Mouse (Mus musculus) MN1 (cell line): ENCODE measurements at regions not wholly inside any gene's neighbourhood (a gene's known extent, or its start where the extent isn't known, plus 50 kb on each side); places are given as distances from the start of the nearest gene placed in this dataset.
"Not testable (repeated sequence)": the region's sequence is repeated elsewhere in the genome, so short reads cannot be mapped to it uniquely, and the experiment has no call there.

ENCODE experiments used
- DNase-seq: peaks from one replicate; pipeline ENCODE4 v3.0.0-alpha.2; 2016; ENCODE audit warnings: low spot score

DNA sequence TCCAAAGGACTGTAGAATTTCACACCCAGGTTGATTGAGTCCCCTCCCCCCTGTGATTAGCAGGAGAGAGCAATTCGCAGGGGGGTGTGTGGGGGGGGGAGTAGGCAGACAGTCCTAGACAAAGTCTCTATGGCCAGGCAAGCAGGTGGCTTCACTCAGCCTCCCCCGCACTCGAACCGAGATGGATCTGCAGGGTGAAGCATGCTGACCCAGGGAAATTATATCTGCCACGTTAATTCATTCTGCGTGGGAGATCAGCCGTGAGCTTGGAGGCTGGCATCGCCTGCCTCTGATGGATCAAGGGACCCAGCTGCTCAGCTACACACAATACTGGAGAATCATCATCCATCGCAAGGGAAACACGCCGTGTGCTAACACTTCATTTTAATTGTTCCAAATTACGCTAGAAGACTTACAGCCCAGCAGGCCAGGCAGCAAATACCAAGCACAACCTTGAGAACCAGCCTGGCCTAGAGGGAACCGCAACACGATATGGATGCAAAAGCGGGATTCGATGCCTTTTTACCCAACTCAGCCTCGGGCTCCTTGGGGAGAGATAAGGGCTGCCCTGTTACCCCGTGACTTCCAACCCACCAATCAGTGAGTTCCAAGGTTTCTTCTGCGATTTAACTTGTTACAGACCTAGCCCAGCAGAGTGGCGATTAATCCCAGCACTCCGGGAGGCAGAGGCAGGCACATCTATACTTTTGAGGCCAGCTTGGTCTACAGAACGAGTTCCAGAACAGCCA is 137.7 kb upstream of the Top1 start:
- DNase-seq: no peak

DNA sequence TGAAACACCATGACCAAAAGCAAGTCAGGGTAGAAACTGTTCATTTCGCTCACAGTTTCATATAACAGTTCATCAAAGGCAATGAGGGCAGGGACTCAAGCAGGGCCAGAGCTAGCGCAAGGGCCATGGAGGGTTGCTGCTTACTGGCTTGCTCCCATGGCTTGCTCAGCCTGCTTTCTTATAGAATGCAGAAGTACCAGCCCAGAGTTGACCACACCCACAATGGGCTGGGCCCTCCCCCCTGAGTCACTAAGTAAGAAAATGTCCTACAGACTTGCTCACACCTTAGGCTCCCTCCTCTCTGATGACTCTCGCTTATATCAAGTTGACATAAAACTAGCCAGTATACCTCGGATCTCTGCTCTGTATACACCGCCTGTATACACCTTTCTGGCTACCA is 135.5 kb upstream of the Top1 start:
- no peak for DNase-seq

DNA sequence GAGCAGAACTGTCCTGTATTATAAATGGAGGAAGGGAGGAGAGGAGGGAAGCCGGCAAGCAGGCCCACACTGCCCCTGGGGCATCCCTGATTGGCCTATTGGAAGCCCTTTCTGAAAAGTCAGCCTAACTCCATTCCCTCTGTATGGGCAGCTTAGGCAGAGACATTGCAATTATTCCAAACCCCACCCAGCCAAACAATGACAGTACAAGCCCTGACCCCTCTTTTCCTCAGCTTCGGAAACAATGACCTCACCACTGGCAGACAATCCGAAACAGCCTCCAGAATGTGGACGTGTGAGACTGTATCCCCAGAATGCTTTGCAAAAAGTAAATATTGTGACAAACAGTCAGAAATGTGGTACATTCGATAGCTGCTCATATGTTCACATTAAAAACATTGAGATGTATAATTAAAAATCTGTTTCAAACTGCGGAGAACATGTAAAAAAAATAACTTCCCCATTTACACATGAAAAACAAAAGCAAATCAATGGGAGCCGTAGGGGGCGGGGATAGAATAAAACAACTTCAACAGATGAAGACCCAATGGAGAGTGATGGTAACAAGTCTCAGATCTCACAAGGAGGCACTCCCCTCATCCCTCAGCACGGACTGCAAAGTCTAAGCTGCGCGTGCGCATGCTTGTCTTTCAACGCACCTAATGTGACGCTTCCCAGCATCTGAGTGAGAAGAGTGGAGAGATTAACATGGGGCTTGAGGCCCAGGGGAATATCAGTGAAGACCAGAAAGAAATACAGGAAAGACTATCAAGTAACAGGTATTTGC is 134.9 kb upstream of the Top1 start:
- no peak for DNase-seq

DNA sequence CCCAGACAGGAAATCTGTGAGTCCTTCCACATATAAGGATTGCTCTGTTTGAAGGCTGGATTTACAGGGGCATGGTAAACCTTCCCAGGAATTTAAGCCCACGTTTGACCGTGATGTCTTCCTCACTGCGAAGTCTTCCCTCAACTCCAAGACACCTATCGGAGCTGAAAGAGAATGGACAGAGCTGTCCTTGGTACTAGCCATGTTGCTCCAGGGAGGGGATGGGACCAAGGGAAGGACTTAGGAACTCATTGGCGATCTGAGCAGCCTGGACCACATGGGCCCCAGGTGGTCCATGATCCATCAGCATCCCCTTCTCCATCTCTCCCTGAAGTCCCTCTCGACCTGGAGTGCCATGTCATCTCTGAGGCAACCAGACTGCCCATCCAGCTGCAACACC is 130.1 kb upstream of the Top1 start:
- no peak for DNase-seq

DNA sequence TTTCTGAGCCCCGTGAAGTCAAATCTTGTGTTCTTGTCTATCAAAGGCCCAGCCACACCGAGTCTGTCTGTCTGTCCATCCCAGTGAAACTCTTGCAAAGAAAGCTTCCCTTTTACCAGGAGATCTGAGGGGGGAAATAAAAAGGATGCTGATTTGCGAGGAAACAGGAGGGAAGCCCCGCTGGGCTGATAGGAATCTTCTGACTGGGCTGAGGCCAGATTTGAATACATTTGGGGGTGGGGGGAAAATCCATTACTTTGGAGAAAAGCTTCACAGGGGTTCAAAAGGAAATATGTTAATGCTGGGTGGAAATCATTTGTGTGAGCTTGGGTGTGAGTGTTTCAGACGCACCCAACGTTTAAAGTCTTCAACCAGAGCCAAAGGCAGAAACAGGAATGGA is 129.2 kb upstream of the Top1 start:
- no peak for DNase-seq

DNA sequence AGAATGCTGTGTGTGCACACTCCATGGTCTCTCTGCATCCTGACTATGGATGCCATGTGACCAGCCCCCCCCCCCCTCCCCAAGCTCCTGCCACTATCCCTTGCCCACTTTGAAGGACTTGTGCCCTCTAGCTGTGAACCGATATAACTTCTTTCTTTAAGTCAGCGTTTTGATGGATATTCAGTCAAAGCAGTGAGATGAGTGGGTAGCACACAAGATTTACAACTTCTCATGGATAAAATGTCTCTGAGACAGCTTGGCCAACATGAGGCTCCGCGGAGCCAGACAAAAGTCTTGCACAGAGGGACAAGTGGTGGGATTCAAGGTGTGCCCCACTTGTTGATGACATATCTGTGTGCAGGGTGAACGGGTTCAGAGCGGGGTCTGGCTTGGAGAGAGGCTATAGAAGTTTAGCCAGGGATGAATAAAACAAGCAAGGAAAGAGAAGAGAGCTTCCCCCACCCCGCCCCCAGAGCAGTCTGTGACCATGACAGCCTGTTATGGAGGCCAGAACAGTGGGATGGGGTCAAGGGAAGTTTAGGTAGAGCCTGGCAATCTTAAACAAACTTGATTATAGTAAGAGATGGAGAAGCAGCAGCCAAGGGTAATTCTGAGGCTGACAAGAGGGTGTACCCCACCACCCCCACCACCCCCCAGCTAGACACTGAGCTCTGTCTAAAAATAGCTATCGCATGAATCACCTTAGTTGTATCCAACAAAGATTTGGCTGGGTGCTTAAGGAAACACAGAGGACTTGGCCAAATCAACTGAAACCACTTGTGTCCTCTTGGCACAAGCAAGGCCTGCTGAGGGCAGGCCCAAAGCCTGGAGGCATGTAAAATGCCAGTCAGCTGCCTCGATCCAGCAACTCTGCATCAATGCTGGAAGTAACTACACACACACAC is 120.1 kb upstream of the Top1 start:
- DNase-seq: no peak

DNA sequence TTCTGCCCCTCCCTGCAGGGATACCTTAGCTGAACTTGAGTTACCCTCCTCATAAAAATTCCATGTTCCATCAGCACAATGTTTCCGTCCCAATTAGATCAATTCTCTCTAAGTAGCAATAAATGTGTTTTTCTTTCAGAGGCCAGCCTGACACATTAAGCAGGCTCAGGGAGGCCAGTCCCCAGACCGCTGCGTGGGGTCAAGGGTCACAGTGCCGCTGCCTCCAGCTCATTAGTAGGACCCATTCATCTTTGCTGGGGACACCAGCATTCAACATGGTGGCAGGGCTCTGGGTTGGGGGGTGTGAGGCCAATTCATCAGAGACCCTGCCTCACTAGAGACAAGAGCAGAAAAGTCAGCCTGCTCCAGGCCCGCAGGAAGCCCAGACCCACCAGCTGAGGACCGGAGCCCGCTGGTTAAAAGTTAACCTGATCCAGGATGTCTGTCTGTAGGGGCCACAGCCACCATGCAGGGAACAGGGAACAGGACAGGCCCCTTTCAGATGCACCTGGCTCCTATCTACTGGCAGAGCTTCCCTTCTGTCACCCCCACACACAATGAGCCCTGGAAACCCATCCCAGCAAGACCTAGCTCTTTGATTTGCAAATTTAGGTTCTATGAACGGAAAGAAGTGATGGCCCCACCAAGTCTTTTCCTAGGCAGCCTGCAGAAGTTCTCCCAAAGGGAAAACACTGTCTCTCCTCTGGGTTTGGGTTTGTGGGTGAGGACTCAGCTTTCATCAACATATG is 119.1 kb upstream of the Top1 start:
- DNase-seq: no peak

DNA sequence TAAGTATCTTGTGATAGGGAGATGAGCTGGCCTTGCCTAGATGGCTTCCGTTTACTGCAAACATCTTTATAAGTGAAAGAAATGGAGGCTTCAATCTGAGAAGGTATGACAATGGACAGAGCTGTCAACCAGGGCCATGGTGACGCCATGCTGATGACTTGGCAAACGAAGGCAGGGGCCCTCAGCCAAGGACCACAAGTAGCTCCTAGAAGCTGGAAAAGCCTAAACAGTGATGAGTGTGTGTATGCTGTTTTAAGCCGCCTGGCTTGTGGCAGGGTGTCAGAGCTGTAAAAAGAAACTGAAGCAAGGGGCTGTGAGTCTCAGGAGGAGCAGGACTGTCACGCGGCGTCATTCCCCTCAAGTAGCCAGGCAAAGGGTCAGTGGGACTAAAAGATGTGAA is 116.4 kb upstream of the Top1 start:
- DNase-seq: peak; percentile 21

DNA sequence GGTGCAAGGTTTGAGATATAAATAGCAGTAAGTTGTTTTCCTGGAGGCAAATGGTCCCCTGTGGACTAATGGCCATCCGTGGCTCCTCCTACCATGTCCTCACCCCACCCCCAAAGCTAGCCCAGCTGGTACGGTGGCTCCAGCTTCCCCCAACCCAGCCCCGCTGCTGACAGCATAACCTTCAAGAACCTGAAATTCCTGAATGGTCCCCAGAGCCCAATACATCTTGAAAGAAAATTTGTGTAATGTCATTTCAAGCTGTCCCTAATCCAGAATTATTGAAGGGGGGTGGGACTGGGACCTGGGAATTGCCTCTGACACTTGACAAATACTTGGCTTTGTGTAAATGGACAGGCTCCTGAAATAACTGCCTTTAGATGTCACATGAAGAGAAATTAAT is 115.3 kb upstream of the Top1 start:
- DNase-seq: no peak

DNA sequence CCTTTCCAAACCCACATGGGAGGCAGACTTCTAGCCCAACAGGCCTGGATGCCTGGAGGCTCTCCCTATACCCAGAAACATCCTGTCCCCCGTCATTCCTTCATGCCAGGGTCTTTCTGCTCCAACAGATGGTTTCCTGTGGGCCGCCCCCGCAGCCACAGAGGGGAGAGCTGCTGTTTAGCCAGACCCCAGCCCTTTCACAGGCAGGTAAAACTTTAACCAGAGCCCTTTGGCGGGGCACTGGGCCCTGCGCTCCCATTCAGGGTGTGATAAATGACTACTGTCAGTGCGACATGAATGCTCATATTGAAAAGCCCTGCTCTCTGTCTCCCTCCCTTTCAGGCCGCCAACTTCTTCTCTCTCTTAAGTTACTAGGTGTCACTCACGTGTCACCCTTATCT is 108.4 kb upstream of the Top1 start:
- no peak for DNase-seq

DNA sequence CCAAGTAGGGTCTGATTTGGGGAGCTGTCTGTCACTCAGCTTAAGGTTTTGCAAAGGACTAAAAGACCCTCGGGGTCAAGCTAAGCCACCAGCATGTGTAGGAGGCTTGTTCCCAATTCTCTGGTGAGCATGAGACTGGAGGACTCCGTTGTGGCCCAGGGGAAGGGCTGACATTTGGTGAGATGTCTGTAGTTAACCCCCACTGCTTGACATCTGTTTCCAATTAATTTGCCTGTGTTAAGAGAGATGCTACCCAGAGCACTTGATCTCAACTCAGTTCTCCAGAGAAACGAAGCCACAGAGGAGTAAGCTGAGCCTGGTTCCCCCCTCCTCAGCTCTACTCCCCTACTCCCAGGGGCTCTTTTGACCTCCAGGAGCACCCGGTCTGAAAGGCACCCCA is 100.2 kb upstream of the Top1 start:
- peak; percentile 36 for DNase-seq

DNA sequence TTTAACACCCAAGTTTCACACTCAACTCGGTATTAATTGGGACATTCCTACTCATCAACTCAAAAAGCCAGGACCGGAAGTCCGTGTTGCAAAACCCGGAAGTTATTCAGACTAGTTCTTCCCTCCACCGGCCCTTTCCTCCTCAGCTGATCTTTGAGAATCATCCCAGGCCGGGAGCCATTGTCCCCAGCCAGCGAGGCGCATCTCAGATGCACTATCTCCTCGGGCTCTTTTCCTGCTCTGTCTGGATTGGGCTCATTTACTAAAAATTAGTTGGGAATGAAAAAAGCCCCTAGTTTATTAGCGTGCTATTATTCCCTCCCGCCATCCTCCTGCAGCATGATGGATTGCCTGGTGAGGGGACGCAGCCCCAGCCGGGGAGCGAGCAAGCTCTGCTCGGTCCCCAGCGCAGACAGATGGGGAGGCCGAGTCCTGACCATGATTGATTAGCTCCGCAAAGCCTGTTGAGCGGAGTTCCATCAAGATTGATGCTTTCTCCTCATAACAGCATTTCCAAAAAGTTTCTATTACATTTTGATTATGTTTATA is 93.5 kb upstream of the Top1 start:
- DNase-seq: no peak

DNA sequence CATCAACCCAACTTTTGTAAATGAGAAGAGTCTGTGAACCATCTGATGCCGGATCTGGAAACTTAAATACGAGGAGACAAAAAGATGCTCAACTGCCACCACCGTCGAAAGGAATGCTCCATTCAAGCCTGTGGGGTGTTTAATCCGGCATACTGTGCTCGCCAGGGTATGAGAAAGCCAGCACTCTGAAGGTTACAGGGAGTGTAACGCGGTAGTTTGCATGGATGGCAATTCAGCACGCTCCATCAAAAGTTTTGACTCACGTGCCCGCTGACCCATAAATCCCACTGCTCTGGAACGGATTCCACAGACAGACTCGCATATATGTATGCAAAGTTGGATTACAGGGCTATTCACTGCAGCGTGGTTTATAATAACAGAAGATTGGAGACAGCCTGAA is 84.0 kb upstream of the Top1 start:
- DNase-seq: no peak

DNA sequence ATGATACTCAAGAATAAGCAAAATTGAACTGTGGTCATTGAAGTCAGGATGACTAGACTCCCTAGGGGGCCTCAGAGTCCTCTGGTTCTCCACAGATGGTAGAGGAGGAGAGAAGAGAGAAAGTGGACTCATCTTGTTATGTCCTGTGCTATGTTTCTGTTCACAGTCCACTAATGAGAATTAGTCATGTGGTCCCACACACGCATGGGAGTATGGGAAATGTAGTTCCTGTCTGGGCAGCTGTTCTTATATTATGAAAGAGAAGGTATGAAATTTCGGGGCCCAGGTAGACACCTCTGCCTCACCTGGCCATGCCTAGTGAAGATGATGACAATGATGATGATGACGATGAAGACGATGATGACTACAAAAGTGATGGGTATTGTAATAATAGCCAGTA is 77.9 kb upstream of the Top1 start:
- DNase-seq: no peak

DNA sequence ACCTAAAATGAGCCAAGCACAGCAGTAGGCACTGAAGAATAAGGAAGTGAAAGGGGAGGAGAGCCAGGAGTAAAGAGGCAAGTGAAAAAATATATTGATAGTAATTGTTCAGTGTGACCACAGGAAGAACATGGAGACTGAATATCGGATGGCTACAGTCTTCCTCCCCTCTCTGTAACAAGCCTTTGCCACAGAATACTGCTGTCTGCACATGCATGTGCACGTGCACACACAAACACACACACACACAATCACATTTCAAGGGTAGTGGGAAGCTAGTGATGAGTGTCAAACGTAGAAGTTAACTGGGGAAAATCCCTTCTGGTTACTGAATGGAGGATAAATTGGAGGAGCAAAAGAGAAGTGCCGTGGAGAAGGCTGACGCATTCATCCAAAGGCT is 76.2 kb upstream of the Top1 start:
- no peak for DNase-seq

DNA sequence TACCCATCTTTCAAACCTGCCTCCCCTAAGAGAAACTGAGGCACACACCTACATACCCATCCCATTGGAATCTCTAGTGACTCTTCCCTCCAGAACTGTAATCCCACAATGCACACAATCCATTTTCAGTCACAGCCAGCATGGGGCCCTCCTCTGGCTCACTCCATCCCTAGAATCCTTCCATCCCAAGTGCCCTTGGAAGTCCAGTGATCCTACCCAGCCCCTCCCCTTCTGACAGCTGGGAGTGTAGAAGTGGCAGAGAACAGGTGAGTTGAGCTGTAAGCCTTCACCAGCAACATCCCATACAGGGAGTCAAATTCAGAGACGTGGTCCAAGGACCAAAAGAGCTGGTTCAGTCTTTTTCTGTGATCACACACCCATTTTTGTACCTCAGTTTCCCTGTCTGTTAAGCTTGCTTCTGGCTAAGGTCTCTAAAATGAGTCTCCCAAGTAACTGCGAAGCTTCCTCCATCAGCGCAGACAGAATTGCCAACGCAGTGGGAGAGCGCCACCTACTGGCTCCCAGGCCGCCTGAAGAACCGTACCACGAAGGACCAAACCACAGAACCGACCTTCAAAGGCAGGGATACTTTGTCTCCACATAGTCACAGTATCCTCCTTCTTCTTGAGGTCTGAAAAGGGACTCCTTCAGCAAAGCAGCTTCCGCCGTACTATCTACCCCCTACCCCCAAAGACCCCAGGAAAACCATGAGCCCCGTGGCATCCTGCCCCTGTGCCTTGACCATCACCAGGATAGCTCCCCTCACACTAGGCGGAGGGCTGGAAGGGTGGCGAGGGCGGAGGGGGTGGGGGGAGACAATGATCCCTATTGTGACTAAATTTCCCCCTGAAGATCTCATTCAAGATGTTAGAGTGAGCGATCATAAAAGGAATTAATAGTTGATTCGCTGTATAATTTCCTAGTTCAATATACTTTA is 67.0 kb upstream of the Top1 start:
- DNase-seq: peak; percentile 80

DNA sequence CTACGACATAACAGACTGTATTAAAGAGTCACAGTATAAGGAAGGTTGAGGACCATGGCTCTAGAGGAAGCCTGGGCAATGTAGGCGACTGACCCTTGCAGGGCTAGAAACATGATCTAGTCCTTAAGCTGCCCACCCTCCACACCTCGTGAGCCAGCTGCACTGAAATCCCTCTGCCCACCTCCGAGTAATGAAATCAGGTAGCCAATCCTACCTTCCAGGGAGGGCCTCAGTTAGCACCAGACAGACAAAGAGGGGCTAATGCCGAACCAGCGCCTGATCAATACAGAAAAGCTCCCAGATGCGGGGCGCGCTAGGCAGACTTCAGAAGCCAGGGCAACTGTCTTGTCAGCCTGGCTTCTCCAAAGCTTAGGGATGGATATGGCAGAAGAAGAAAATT is 65.4 kb upstream of the Top1 start:
- DNase-seq: no peak

DNA sequence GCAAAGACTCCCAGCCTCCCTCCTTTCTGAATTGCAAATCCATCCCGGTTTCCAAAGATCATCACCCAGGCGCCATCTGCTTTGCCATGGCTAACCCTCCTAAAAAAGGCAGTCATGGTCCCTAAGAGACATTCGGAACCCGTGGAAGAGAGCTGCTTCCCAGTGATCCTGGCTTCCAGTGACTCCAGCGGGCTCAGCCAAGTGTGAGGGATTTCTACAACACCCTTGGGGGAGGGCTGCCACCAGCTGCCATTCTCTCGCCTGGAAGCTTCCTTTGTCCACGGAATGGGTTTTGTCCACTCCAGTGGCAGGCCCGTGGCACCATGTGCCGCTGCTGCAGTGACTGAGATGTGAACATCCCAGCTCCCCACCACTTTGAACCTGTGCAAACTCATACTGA is 64.7 kb upstream of the Top1 start:
- no peak for DNase-seq

DNA sequence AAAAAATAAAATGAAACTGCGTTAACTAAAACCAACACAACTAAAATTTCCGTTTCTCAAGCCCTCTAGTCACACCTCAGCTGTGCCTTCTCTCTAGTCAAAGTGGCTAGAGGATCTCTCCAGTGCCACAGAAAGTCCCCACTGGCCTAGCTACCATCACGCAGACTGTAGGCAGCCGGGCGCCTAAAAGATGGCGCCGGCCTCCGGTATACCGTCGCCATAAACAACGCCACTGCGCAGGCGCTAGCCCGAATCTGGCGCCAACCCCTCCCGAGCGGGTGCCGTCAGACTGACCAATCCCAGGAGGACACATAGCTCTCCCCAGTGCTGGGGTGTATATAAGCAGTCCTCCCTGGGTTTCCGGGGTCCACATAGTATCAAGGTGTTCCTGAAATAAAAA is 62.7 kb upstream of the Top1 start:
- DNase-seq: not testable (repeated sequence)

DNA sequence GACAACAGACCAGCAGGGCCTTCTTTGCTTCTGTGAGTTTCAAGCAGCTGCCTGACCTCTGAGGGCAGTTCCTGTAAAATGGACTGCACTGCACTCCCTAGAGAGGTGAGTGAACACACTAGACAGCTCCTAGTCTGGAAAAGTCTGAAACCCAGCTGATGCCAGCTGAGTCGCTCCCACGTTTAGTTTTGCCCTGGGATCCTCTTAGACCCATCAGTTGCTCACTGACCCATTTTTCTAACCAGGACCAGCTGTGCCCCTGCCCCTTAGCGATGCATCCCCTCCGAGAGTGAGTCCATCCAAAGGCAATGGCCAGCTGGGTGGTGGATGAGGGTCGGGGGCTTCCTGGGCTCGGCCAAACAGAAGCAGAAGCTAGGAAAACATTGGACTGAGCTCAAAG is 62.2 kb upstream of the Top1 start:
- DNase-seq: no peak

DNA sequence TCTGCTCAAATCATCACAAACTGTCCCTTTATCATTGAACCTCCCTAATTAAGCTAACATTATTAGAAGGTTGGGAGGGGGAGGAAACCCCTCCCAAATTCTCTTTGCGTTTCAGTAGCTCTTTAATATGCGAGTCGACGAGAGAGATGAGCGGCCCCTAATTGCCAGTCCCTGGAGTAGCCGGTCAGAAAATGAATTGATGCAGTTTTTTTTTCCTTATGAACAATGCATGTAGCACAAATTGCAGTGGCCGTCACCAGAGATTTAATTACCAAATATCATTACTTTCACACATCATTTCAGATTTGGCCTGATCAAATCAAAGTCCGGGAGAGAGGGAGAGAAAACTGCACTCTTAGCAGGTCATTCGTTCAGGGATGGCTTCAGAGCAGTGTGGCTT is 61.1 kb upstream of the Top1 start:
- DNase-seq: no peak
